Mouse (Mus musculus): ENCODE results near the gene Gpnmb. TPM values are rescaled to one million over a fixed set of nuclear protein-coding genes. Genes with fewer than 3 reads are reported as not detected.

Gene Gpnmb
- 2.9 and 4.0 TPM in 2 replicates for polyA plus RNA-seq (2015; fragmentation: Nextera tagmentation; extraction: Ambion mirVana)

GRCm38 (mm10) chr6:49036275-49037267, at the start of gene Gpnmb:
TSS of gene Gpnmb (plus strand) at chr6:49036546.
- Histone ChIP-seq H3K9ac (no peak within 1 kb of the TSS), H3K4me2 (replicated peaks) (peak within 1 kb of the TSS; percentile 40), H3K4me1 (peaks cover 16% of the 10 kb centered on the region), H3K27me3 (0 out of 2 replicates have a peak, but pooled peaks cover 3% of the 10 kb centered on the region), H3K27ac (replicated peaks) (no peak within 1 kb of the TSS), H3K36me3 (no peaks in the 10 kb centered on the region), H3K9me3 (replicated peaks) (no peaks in the 10 kb centered on the region), H3K4me3 (replicated peaks) (peak within 1 kb of the TSS; percentile 17)
- WGBS: 25% methylated on average over 28 of the region's 28 CpGs
- ATAC-seq (ENCODE audit: insufficient number of reproducible peaks, low FRiP score, low TSS enrichment, low read depth): no peak

- Histone ChIP-seq H3K27me3 (no peaks in the 10 kb centered on the region), H3K27ac (replicated peaks) (no peak overlapping the region), H3K9me3 (replicated peaks) (no peaks in the 10 kb centered on the region), H3K4me2 (replicated peaks) (no peak overlapping the region), H3K36me3 (no peaks in the 10 kb centered on the region), H3K4me1 (no peaks in the 10 kb centered on the region), H3K4me3 (replicated peaks) (no peak overlapping the region), H3K9ac (no peak overlapping the region)
- WGBS: 94% methylated on average over 5 of the region's 5 CpGs
- no peak for ATAC-seq (ENCODE audit: insufficient number of reproducible peaks, low FRiP score, low TSS enrichment, low read depth)
These were observed 46.4 kb upstream of the Gpnmb start for GRCm38 (mm10) chr6:48989971-48990370.

- Histone ChIP-seq H3K36me3 (no peaks in the 10 kb centered on the region), H3K27me3 (no peaks in the 10 kb centered on the region), H3K4me3 (replicated peaks) (no peak overlapping the region), H3K9ac (no peak overlapping the region), H3K4me2 (replicated peaks) (no peak overlapping the region), H3K9me3 (replicated peaks) (no peaks in the 10 kb centered on the region), H3K27ac (replicated peaks) (no peak overlapping the region), H3K4me1 (no peaks in the 10 kb centered on the region)
- no peak for ATAC-seq (ENCODE audit: insufficient number of reproducible peaks, low FRiP score, low TSS enrichment, low read depth)
- 64% methylated on average over 4 of the region's 4 CpGs for WGBS
These were observed 44.4 kb upstream of the Gpnmb start for GRCm38 (mm10) chr6:48991991-48992390.

- Histone ChIP-seq H3K36me3 (no peaks in the 10 kb centered on the region), H3K4me3 (replicated peaks) (no peak overlapping the region), H3K27ac (replicated peaks) (no peak overlapping the region), H3K4me1 (no peaks in the 10 kb centered on the region), H3K9ac (no peak overlapping the region), H3K4me2 (replicated peaks) (no peak overlapping the region), H3K27me3 (no peaks in the 10 kb centered on the region), H3K9me3 (replicated peaks) (no peaks in the 10 kb centered on the region)
- 56% methylated on average over 6 of the region's 6 CpGs for WGBS
- no peak for ATAC-seq (ENCODE audit: insufficient number of reproducible peaks, low FRiP score, low TSS enrichment, low read depth)
These were observed 38.2 kb upstream of the Gpnmb start for GRCm38 (mm10) chr6:48998186-48998585.

- Histone ChIP-seq H3K36me3 (no peaks in the 10 kb centered on the region), H3K27me3 (no peaks in the 10 kb centered on the region), H3K9ac (no peak overlapping the region), H3K27ac (replicated peaks) (no peak overlapping the region), H3K9me3 (replicated peaks) (no peaks in the 10 kb centered on the region), H3K4me3 (replicated peaks) (no peak overlapping the region), H3K4me1 (no peaks in the 10 kb centered on the region), H3K4me2 (replicated peaks) (no peak overlapping the region)
- ATAC-seq (ENCODE audit: insufficient number of reproducible peaks, low FRiP score, low TSS enrichment, low read depth): no peak
- 84% methylated on average over 4 of the region's 4 CpGs for WGBS
These were observed 37.5 kb upstream of the Gpnmb start for GRCm38 (mm10) chr6:48998796-48999195.

GRCm38 (mm10) chr6:49003381-49003780, 33.0 kb upstream of the Gpnmb start:
- peaks cover 3% of the 10 kb centered on the region for H3K4me1 ChIP-seq
- H3K4me3 ChIP-seq (replicated peaks): no peak overlapping the region
- no peak for ATAC-seq (ENCODE audit: insufficient number of reproducible peaks, low FRiP score, low TSS enrichment, low read depth)
- H3K4me2 ChIP-seq (replicated peaks): no peak overlapping the region
- no peaks in the 10 kb centered on the region for H3K36me3 ChIP-seq
- H3K27ac ChIP-seq (replicated peaks): no peak overlapping the region
- H3K27me3 ChIP-seq: no peaks in the 10 kb centered on the region
- WGBS: 37% methylated on average over 4 of the region's 4 CpGs
- no peak overlapping the region for H3K9ac ChIP-seq
- no peaks in the 10 kb centered on the region for H3K9me3 ChIP-seq (replicated peaks)

GRCm38 (mm10) chr6:49007981-49008380, 28.4 kb upstream of the Gpnmb start:
- no peak overlapping the region for H3K9ac ChIP-seq

GRCm38 (mm10) chr6:49008420-49009160, 27.8 kb upstream of the Gpnmb start:
- Histone ChIP-seq H3K4me2 (replicated peaks) (peak overlapping the region; percentile 55), H3K9me3 (replicated peaks) (no peaks in the 10 kb centered on the region), H3K27me3 (no peaks in the 10 kb centered on the region), H3K36me3 (no peaks in the 10 kb centered on the region), H3K4me3 (replicated peaks) (peak overlapping the region; percentile 36), H3K4me1 (peaks cover 13% of the 10 kb centered on the region), H3K27ac (replicated peaks) (no peak overlapping the region), H3K9ac (no peak overlapping the region)
- WGBS: 20% methylated on average over 13 of the region's 13 CpGs
- no peak for ATAC-seq (ENCODE audit: insufficient number of reproducible peaks, low FRiP score, low TSS enrichment, low read depth)

More at GRCm38 (mm10) chr6:49007981-49008380, 28.4 kb upstream of the Gpnmb start:
- no peak overlapping the region for H3K27ac ChIP-seq (replicated peaks)
- H3K27me3 ChIP-seq: no peaks in the 10 kb centered on the region
- peak overlapping the region; percentile 55 for H3K4me2 ChIP-seq (replicated peaks)
- peak overlapping the region; percentile 36 for H3K4me3 ChIP-seq (replicated peaks)
- H3K4me1 ChIP-seq: peaks cover 13% of the 10 kb centered on the region
- 0% methylated on average over 9 of the region's 9 CpGs for WGBS
- no peak for ATAC-seq (ENCODE audit: insufficient number of reproducible peaks, low FRiP score, low TSS enrichment, low read depth)
- no peaks in the 10 kb centered on the region for H3K36me3 ChIP-seq
- H3K9me3 ChIP-seq (replicated peaks): no peaks in the 10 kb centered on the region

- Histone ChIP-seq H3K4me3 (replicated peaks) (peak overlapping the region; percentile 36), H3K4me2 (replicated peaks) (peak overlapping the region; percentile 55), H3K9ac (no peak overlapping the region), H3K27ac (replicated peaks) (no peak overlapping the region), H3K4me1 (peaks cover 13% of the 10 kb centered on the region), H3K9me3 (replicated peaks) (no peaks in the 10 kb centered on the region), H3K36me3 (no peaks in the 10 kb centered on the region), H3K27me3 (no peaks in the 10 kb centered on the region)
- 35% methylated on average over 7 of the region's 7 CpGs for WGBS
- no peak for ATAC-seq (ENCODE audit: insufficient number of reproducible peaks, low FRiP score, low TSS enrichment, low read depth)
These were observed 27.2 kb upstream of the Gpnmb start for GRCm38 (mm10) chr6:49009161-49009555.

- ATAC-seq (ENCODE audit: insufficient number of reproducible peaks, low FRiP score, low TSS enrichment, low read depth): no peak
- H3K36me3 ChIP-seq: no peaks in the 10 kb centered on the region
- no peak overlapping the region for H3K9ac ChIP-seq
- no peak overlapping the region for H3K27ac ChIP-seq (replicated peaks)
- no peak overlapping the region for H3K4me2 ChIP-seq (replicated peaks)
- WGBS: 76% methylated on average over 1 of the region's 1 CpGs
- peaks cover 13% of the 10 kb centered on the region for H3K4me1 ChIP-seq
- H3K4me3 ChIP-seq (replicated peaks): no peak overlapping the region
- H3K27me3 ChIP-seq: no peaks in the 10 kb centered on the region
- no peaks in the 10 kb centered on the region for H3K9me3 ChIP-seq (replicated peaks)
These were observed 26.7 kb upstream of the Gpnmb start for GRCm38 (mm10) chr6:49009665-49010064.

- Histone ChIP-seq H3K4me2 (replicated peaks) (no peak overlapping the region), H3K27ac (replicated peaks) (no peak overlapping the region), H3K9ac (no peak overlapping the region), H3K27me3 (no peaks in the 10 kb centered on the region), H3K9me3 (replicated peaks) (no peaks in the 10 kb centered on the region), H3K36me3 (no peaks in the 10 kb centered on the region), H3K4me3 (replicated peaks) (no peak overlapping the region), H3K4me1 (peaks cover 13% of the 10 kb centered on the region)
- ATAC-seq (ENCODE audit: insufficient number of reproducible peaks, low FRiP score, low TSS enrichment, low read depth): no peak
- WGBS: 82% methylated on average over 5 of the region's 5 CpGs
These were observed 25.2 kb upstream of the Gpnmb start for GRCm38 (mm10) chr6:49011191-49011590.
